Mouse (Mus musculus): ENCODE measurements around the gene Slc19a1. TPM values are rescaled to one million over a fixed set of nuclear protein-coding genes. Genes with fewer than 3 reads are reported as not detected.

The Slc19a1 gene
- 1 to 10 TPM; 6.5 to 7.0 TPM for total RNA-seq (2021)
- long read RNA-seq, experiment 1, transcript Slc19a1-201 (6 exons, 2,347 nt), result major isoform, 13 of 16 reads
- long read RNA-seq, experiment 1, partial matches to known transcripts, result 0 of 16 reads
- long read RNA-seq, experiment 1, other reads (novel, unspliced or antisense), result 3 of 16 reads
- long read RNA-seq, experiment 2, transcript Slc19a1-201 (6 exons, 2,347 nt), result major isoform, 10 of 22 reads
- long read RNA-seq, experiment 2, partial matches to known transcripts, result 2 of 22 reads
- long read RNA-seq, experiment 2, other reads (novel, unspliced or antisense), result 8 of 22 reads

GRCm38 (mm10) chr10:77031768-77032375, at the start of gene Slc19a1:
TSS of gene Slc19a1 (plus strand) at chr10:77032241.
- DNase-seq, result no peak

DNA sequence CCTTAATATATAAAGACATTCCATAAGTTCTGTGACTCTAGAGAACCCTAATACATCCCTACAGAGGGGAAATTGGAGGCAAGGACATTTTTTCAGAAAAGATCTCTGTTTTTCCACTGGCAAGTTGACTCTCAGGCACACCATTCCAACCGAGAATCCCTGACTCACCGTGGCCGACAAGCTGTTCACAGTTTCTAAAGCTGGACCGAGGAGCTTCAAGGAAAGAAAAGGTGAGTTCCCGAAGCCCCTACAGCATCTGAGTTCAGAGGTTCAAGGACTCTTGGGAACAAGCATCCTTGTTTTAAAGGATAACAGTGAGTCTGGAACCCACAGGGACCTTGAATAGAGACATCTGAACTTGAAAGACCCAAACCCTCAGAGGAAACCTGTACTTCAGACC, 43.5 kb upstream of the Slc19a1 start:
- DNase-seq, result no peak

- DNase-seq, result no peak
Measured at GRCm38 (mm10) chr10:76992456-76992855, 39.6 kb upstream of the Slc19a1 start.

DNA sequence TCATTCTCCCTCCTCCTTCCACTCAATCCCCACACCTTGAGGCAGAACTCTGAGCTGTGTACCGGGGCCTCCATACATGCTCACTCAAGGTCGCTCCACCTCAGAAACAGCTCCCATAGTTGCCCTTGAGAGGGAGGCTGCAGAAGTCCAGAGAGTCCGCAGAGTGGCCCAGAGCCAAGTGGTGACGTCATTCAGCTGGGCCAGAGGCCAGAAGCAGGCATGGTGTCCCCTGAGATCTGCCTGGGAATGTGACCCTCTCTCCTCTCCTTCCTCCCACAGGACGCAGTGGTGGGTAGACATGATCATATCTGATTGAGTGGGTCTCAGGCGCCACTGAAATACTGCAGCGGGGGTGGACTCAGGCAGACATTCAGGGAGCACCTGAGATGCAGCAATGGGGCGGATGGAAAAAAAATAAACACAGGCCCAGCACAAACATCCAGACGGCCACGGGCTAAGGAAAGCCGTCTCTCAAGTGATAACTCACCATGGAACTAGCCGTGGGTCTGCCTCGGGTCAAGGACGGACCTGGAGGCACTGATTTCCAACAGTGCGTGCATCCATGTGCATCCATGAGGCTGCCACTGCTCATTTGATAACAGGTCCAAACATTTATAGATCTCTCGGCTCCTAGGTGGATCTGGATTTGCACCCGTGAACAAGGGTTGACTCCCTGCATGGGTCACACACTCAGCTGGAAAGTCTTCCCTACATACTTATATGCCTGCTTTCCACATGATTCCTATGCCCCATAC, 34.1 kb upstream of the Slc19a1 start:
- DNase-seq, result peak; percentile 59

- no peak for DNase-seq
Measured at GRCm38 (mm10) chr10:77004936-77005335, 27.1 kb upstream of the Slc19a1 start.

- no peak for DNase-seq
Measured at GRCm38 (mm10) chr10:77007433-77008108, 24.5 kb upstream of the Slc19a1 start.

DNA sequence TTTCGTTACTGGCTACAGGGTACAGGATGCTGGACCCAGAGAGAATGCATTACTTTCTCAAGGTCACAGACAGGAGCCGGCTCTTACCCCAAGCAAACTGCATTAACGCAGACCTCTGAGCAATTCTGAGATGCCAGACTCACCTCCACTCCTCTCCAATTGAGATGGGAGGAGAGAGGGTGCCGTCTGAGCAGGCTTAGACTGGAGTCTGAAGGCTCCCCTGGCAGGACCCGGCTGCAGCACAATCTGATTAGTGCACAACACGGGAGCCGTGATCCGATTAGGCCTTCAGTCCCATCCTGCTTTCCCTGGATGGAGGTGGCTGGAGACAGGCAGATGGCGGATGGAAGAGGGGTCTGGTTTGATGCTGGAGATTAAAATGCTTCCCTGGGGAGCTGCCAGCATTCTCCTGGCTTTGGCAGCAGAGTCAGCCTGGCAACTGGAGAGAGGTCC, 23.9 kb upstream of the Slc19a1 start:
- DNase-seq, result no peak

DNA sequence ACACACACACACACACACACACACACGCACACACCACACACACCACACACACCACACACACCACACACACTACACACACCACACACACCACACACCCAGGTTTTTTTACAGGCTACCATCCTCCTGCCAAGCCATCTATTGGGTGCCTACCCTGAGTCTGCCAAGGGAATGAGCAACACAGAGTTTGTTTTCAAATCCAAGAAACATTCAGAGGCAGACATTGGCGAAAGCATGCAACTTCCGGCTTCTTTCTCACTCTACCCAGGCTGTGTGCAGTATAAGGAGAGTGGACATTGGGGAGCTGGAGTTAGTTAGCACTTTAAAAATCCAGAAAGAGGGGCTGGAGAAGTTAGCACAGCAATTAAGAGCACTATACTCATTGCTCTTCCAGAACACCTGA, 23.3 kb upstream of the Slc19a1 start:
- DNase-seq, result no peak

GRCm38 (mm10) chr10:77011681-77012080, 20.4 kb upstream of the Slc19a1 start:
- no peak for DNase-seq

GRCm38 (mm10) chr10:77016080-77016479, 16.0 kb upstream of the Slc19a1 start:
- DNase-seq, result no peak

GRCm38 (mm10) chr10:77016499-77016898, 15.5 kb upstream of the Slc19a1 start:
- no peak for DNase-seq

DNA sequence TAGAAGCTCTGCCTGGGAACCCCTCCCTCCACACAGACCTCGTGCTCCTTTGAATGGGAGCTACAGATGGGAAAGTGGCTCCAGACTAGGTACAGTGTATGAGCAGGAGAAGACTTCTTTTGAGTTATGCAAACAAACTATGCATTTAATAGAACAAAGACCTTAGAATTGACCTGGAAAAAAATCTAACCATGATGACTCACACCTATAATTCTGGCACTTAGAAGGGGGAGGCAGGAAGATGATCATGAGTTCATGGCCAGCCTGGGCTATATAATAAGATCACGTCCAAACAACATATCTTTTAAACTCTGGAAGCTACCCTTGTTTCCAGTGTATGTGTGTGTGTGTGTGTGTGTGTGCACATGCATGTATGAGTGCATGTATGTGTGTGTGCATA, 15.0 kb upstream of the Slc19a1 start:
- no peak for DNase-seq

- DNase-seq, result no peak
Measured at GRCm38 (mm10) chr10:77017662-77018061, 14.4 kb upstream of the Slc19a1 start.

GRCm38 (mm10) chr10:77021399-77022052, 10.5 kb upstream of the Slc19a1 start:
- peak; percentile 77 for DNase-seq

DNA sequence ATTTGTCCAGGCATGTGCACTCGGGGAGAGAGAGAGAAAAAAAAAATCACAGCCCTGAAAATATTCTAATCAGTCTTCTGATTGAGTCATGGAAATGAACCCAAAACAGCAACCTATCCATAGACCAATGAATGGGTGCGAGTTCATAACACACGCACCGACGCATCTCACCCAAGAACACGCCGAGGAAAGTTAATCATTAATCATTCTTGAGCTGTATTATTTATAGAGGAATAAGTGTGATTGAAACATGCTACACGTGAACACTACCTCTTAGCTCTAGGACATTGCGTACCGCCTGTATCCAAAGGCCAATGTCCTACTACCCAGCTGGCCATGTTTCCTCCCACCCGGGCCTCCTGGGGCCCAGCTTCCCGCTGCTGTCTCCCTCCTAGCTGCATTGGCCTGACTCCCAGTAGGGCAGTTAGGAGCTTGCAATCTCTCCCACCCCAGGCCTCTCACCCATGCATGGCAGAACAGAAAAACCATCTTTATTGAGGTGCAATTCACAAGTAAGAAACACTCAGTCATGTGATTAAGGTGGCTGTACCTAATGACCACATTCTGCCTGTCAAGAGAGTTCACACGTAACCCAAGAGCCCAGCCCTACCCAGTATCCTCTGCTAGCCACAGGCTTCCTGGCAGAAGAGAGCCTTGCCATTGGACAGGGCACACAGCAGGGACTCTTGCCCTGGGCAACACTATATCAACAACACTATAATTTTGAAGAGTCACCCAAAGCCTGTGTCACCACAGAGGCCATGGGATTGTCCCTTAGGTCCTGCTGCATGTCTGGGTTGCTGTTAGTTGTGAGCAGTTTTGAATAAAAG, 9.5 kb upstream of the Slc19a1 start:
- DNase-seq, result no peak

GRCm38 (mm10) chr10:77024231-77024630, 7.8 kb upstream of the Slc19a1 start:
- no peak for DNase-seq

GRCm38 (mm10) chr10:77026944-77027343, 5.1 kb upstream of the Slc19a1 start:
- DNase-seq, result no peak

DNA sequence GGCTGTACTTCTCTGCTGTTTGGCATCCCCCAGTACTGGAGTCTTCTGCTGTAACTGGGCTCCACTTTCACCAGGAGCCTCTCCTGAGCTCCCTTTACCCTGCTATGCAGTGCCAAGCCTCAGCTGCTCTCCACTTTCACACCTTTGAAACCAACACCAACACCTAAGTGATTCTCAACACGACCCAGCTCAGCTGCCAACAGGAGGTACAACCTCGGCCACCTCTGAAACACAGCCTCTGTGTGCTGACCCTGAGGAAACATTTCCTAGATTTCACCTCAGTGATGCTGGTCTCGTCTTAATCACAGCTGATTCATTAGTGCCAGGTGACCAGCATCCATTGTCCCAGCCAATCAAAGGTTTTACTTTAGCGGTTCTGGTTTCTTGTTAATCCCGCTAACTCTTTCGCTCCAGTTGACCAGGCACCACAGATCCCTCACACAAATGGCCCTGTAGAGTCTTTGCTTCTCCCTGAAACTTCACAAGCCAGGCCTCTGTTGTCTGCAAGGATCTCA, 3.2 kb upstream of the Slc19a1 start:
- no peak for DNase-seq

DNA sequence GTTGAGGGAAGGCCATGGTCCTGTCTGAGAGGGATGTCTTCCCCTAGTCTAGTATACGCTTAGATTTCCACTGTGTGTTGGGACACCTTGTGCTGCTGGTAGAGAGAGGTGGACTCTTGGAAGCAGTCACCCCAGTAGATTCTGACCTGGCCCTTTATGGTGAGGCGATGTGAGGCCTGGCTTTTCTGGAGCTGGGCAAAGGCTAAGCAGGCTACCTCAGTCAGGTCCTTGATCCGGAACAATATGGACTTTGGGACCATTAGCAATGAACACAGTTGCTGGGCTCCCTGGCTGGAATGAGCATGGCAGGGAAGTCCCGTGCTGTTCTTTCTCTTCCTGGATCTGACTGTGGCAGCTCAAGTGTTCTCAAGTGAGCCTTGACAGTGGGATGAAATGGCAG, 2.3 kb upstream of the Slc19a1 start:
- no peak for DNase-seq

GRCm38 (mm10) chr10:77030666-77031065, 1.4 kb upstream of the Slc19a1 start:
- DNase-seq, result no peak
